Mouse (Mus musculus) ovary, postnatal 36 days (tissue): Measurements from ENCODE around the gene Vegfa.
A peak's percentile ranks its signal among the peaks of the same experiment; 100 is the strongest.
"Not testable (repeated sequence)": the region's sequence is repeated elsewhere in the genome, so short reads cannot be mapped to it uniquely, and the experiment has no call there.

Source experiments
- DNase-seq: peaks from one replicate; pipeline ENCODE4 v3.0.0; 2022; ENCODE audit warnings: low spot score, mixed read lengths

Gene Vegfa

GRCm38 (mm10) chr17:45996921-45997444 lies 35.2 kb downstream of the Vegfa start:
- DNase-seq: no peak

GRCm38 (mm10) chr17:45994281-45994817 lies 37.8 kb downstream of the Vegfa start:
- peak; percentile 31 for DNase-seq

GRCm38 (mm10) chr17:45986915-45987314 lies 45.3 kb downstream of the Vegfa start:
- no peak for DNase-seq

GRCm38 (mm10) chr17:45986374-45986773 lies 45.8 kb downstream of the Vegfa start:
- no peak for DNase-seq

GRCm38 (mm10) chr17:45983185-45983584 lies 49.0 kb downstream of the Vegfa start:
- DNase-seq: not testable (repeated sequence)

- DNase-seq: no peak
Observed at GRCm38 (mm10) chr17:45981841-45982240, 50.3 kb downstream of the Vegfa start.

GRCm38 (mm10) chr17:45979025-45979805 lies 53.0 kb downstream of the Vegfa start:
- DNase-seq: no peak

GRCm38 (mm10) chr17:45974461-45974860 lies 57.7 kb downstream of the Vegfa start:
- DNase-seq: no peak

- DNase-seq: no peak
Observed at GRCm38 (mm10) chr17:45973214-45973613, 59.0 kb downstream of the Vegfa start.

- DNase-seq: no peak
Observed at GRCm38 (mm10) chr17:45972405-45972804, 59.8 kb downstream of the Vegfa start.

GRCm38 (mm10) chr17:45971800-45972199 lies 60.4 kb downstream of the Vegfa start:
- DNase-seq: no peak

- no peak for DNase-seq
Observed at GRCm38 (mm10) chr17:45970741-45971550, 61.2 kb downstream of the Vegfa start.

GRCm38 (mm10) chr17:45969596-45969995 lies 62.6 kb downstream of the Vegfa start:
- DNase-seq: no peak

GRCm38 (mm10) chr17:45968341-45968740 lies 63.8 kb downstream of the Vegfa start:
- no peak for DNase-seq
